Mouse (Mus musculus): Measurements from ENCODE around the gene Sfn. TPM values are rescaled to one million over a fixed set of nuclear protein-coding genes. Genes with fewer than 3 reads are reported as not detected.
A peak's percentile ranks its signal among the peaks of the same experiment; 100 is the strongest.

Gene Sfn
- polyA plus RNA-seq, 1 experiment from 2014 or later: 1.4 TPM

GRCm38 (mm10) chr4:133557041-133557717 is 44.8 kb downstream of the Sfn start:
- no peak overlapping the region for H3K4me3 ChIP-seq
- peaks cover 22% of the 10 kb centered on the region for H3K4me1 ChIP-seq (replicated peaks)
- WGBS: 51% methylated on average over 10 of the region's 10 CpGs
- H3K9ac ChIP-seq: no peak overlapping the region
- H3K4me2 ChIP-seq: no peak overlapping the region
- H3K9me3 ChIP-seq (replicated peaks): no peaks in the 10 kb centered on the region
- H3K27me3 ChIP-seq (replicated peaks): peaks cover 6% of the 10 kb centered on the region; the same call in 1 of the 2 replicates
- ATAC-seq (ENCODE audit: insufficient number of reproducible peaks, low FRiP score): no peak
- H3K36me3 ChIP-seq: peaks cover 9% of the 10 kb centered on the region
- no peak overlapping the region for H3K27ac ChIP-seq (ENCODE audit: poor library complexity, severe bottlenecking)

GRCm38 (mm10) chr4:133553448-133554330 is 48.3 kb downstream of the Sfn start:
- ATAC-seq (ENCODE audit: insufficient number of reproducible peaks, low FRiP score): no peak; the same call in none of the 2 replicates
- H3K4me3 ChIP-seq: peak overlapping the region; percentile 43
- peak overlapping the region; percentile 76 for H3K4me2 ChIP-seq
- peaks cover 9% of the 10 kb centered on the region for H3K36me3 ChIP-seq
- peak overlapping the region; percentile 83 for H3K27ac ChIP-seq (ENCODE audit: poor library complexity, severe bottlenecking)
- 58% methylated on average over 19 of the region's 19 CpGs for WGBS
- H3K4me1 ChIP-seq (replicated peaks): peaks cover 22% of the 10 kb centered on the region
- peak overlapping the region; percentile 52 for H3K9ac ChIP-seq
- H3K27me3 ChIP-seq (replicated peaks): peaks cover 6% of the 10 kb centered on the region; the same call in 1 of the 2 replicates
- H3K9me3 ChIP-seq (replicated peaks): no peaks in the 10 kb centered on the region

GRCm38 (mm10) chr4:133552768-133553447 is 49.1 kb downstream of the Sfn start, which contains the start of gene Nr0b2:
Gene Nr0b2 (plus strand): TSS chr4:133553376.
- peak within 1 kb of the TSS; percentile 76 for H3K4me2 ChIP-seq
- WGBS: 46% methylated on average over 10 of the region's 10 CpGs
- H3K27me3 ChIP-seq (replicated peaks): peaks cover 6% of the 10 kb centered on the region; the same call in 1 of the 2 replicates
- H3K4me3 ChIP-seq: peak within 1 kb of the TSS; percentile 43
- peak within 1 kb of the TSS; percentile 52 for H3K9ac ChIP-seq
- H3K36me3 ChIP-seq: peaks cover 9% of the 10 kb centered on the region
- peak within 1 kb of the TSS; percentile 83 for H3K27ac ChIP-seq (ENCODE audit: poor library complexity, severe bottlenecking)
- H3K4me1 ChIP-seq (replicated peaks): peaks cover 22% of the 10 kb centered on the region
- peaks cover 4% of the 10 kb centered on the region; the same call in 1 of the 2 replicates for H3K9me3 ChIP-seq (replicated peaks)
- peak; percentile 51; the same call in 1 of the 2 replicates for ATAC-seq (ENCODE audit: insufficient number of reproducible peaks, low FRiP score)

GRCm38 (mm10) chr4:133552029-133552428 is 49.9 kb downstream of the Sfn start:
- peaks cover 22% of the 10 kb centered on the region for H3K4me1 ChIP-seq (replicated peaks)
- WGBS: 90% methylated on average over 1 of the region's 1 CpGs

More at GRCm38 (mm10) chr4:133552029-133552428, 49.9 kb downstream of the Sfn start:
- no peak overlapping the region for H3K4me3 ChIP-seq
- H3K36me3 ChIP-seq: peaks cover 9% of the 10 kb centered on the region
- no peak for ATAC-seq (ENCODE audit: insufficient number of reproducible peaks, low FRiP score)
- H3K9me3 ChIP-seq (replicated peaks): peaks cover 4% of the 10 kb centered on the region; the same call in 1 of the 2 replicates
- no peak overlapping the region for H3K27ac ChIP-seq (ENCODE audit: poor library complexity, severe bottlenecking)
- H3K9ac ChIP-seq: no peak overlapping the region
- H3K27me3 ChIP-seq (replicated peaks): peaks cover 6% of the 10 kb centered on the region; the same call in 1 of the 2 replicates
- no peak overlapping the region for H3K4me2 ChIP-seq

Small RNA genes within 50 kb of the gene (microRNA-seq; reads per million reads assigned to microRNA genes)
- not detected for gene Gm23158

Other genes with a start within 250 kb of the Sfn start
- gene Wdtc1, start 248.7 kb downstream of the Sfn start, polyA plus RNA-seq (2016; fragmentation: Nextera tagmentation; extraction: Ambion mirVana): 16.1 and 17.9 TPM in 2 replicates
- 7.3 and 8.8 TPM in 2 replicates for gene Slc9a1, start 232.5 kb downstream of the Sfn start, polyA plus RNA-seq (2016; fragmentation: Nextera tagmentation; extraction: Ambion mirVana)
- 0.88 and 1.3 TPM in 2 replicates for gene Tent5b, start 122.0 kb downstream of the Sfn start, polyA plus RNA-seq (2016; fragmentation: Nextera tagmentation; extraction: Ambion mirVana)
- gene Trnp1, start 103.6 kb downstream of the Sfn start, polyA plus RNA-seq (2016; fragmentation: Nextera tagmentation; extraction: Ambion mirVana): 1.2 TPM in 2 replicates
- gene Kdf1, start 83.2 kb downstream of the Sfn start, polyA plus RNA-seq (2016; fragmentation: Nextera tagmentation; extraction: Ambion mirVana): 0.42 and 0.78 TPM in 2 replicates
- 261 and 273 TPM in 2 replicates for gene Nudc, start 56.2 kb downstream of the Sfn start, polyA plus RNA-seq (2016; fragmentation: Nextera tagmentation; extraction: Ambion mirVana)
- 9.9 and 10.5 TPM in 2 replicates for gene Nr0b2, start 48.8 kb downstream of the Sfn start, polyA plus RNA-seq (2016; fragmentation: Nextera tagmentation; extraction: Ambion mirVana)
- 6.0 and 6.9 TPM in 2 replicates for gene Gpatch3, start 27.4 kb downstream of the Sfn start, polyA plus RNA-seq (2016; fragmentation: Nextera tagmentation; extraction: Ambion mirVana)
- 11.2 and 12.2 TPM in 2 replicates for gene Gpn2, start 17.8 kb downstream of the Sfn start, polyA plus RNA-seq (2016; fragmentation: Nextera tagmentation; extraction: Ambion mirVana)
- gene Zdhhc18, start 48.0 kb upstream of the Sfn start, polyA plus RNA-seq (2016; fragmentation: Nextera tagmentation; extraction: Ambion mirVana): 3.5 and 3.9 TPM in 2 replicates
- 15.0 and 18.4 TPM in 2 replicates for gene Pigv, start 70.5 kb upstream of the Sfn start, polyA plus RNA-seq (2016; fragmentation: Nextera tagmentation; extraction: Ambion mirVana)
- gene Arid1a, start 154.6 kb upstream of the Sfn start, polyA plus RNA-seq (2016; fragmentation: Nextera tagmentation; extraction: Ambion mirVana): 24.5 and 28.7 TPM in 2 replicates

All from heart, embryonic 12.5 days (tissue).